Mouse (Mus musculus): Measurements from ENCODE around the gene Cisd1. TPM values are rescaled to one million over a fixed set of nuclear protein-coding genes. Genes with fewer than 3 reads are reported as not detected.
"Not testable (repeated sequence)": the region's sequence is repeated elsewhere in the genome, so short reads cannot be mapped to it uniquely, and the experiment has no call there.

Cisd1 gene
- polyA plus RNA-seq (2015; fragmentation: Nextera tagmentation; extraction: Ambion mirVana): 143 and 149 TPM in 2 replicates

DNA sequence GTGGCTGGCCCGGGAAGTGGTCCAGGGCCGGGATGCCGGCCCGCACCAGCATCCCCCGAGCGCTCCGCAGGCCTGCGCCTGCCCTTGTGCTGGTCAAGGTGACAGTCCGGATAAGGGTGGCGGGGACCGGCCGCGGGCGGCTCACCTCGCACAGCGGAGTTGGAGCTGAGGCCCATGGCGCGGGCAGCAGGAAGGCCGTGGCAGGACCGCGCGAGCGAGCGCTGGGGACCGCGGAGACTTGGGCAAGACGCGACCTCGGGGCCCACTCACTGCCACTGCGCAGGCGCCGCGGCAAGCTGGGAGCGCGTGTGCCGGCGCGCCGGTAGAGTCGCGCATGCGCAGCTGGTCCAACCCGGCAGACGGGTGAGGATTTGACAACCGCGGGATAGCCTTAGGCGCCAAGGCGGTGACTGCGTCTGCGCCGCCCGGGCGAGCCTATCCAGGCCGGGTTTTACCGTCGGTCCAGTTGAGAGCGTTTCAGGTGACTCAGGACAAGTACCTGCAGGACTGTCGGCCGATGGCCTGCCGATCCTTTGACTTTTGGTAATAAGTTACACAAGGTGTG, at the start of gene Cisd1:
Gene Cisd1 (minus strand): TSS at position 376 of the 565 bp plus-strand sequence.
- peak; percentile 96 for DNase-seq (ENCODE audit: low spot score)

DNA sequence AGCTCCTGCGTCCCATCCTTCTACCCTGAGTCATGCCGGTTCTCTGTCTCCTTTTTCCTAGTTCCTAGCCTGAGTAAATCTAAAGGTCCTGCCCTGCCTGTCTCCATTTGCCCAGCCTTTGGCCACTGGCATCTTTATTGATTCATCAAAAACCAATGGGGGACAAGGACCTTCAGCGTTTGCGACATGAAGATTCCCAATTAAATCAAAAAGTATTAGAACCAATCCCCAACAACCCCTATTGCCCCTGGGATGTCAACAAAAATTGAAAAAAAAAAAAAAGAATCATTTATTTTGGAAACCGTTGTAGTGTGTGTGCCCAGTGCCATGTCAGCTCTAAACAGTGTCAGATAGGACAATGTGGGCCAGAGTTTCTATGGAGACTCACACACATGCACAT, 44.6 kb upstream of the Cisd1 start:
- no peak for DNase-seq (ENCODE audit: low spot score)

DNA sequence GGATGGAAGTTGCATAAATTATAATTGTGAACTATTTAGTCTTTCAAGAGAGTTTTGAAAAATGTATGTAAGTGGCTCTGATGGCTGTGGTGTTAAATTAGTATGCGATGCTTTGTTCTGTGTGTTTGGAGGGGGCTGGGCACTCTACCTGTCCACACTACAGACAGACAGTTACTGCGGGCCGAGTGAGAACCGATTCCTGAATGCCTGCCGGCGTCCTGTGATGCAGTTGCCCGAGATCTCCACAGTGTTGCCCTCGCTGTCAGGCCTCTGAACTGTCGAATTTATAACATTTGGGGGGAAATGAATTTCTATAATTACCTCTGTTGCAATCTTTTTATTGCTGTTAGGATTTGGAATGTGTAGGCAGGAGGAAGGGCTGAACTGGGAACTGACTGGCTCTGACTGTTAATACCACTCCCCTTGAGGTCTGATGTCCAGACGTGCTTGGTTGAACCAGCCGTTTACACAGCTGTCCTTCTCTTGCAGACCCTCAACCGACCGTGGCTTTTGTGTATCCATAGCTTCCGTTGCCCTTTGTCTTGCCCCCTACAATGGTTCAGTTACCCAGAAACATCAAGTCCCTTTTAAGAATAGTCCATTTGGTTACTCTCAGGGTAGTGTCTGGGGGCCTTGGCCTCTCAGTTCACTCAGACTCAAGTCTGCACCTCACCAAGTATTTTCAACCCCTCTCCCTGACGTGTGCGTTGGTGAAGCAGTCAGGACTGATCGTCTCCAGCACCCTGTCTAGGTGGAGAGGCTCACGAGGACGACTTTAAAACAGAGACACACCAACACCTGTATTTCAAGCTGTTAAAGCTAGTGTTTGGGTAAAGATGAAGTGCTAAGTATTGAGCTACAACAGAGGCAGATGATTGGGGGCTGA, 39.6 kb upstream of the Cisd1 start:
- DNase-seq (ENCODE audit: low spot score): no peak

DNA sequence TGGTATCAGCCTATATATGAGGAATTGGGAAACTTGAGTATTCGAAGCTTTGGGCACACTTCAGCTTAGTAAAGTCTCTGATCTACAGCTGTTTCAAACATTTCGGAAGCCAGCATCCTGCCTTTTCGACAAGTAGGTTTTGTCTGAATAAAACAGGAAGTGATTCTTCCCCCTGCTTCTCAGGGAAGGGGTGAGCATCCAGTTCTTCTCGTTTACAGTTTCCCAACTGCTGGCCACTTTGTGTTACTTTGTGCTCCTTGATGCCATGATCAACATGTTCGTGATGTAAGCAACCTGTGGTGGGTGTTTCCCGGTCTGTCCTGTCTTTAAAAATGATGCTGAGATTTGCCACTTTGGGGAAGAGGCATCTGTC, 38.8 kb upstream of the Cisd1 start:
- DNase-seq (ENCODE audit: low spot score): not testable (repeated sequence)

DNA sequence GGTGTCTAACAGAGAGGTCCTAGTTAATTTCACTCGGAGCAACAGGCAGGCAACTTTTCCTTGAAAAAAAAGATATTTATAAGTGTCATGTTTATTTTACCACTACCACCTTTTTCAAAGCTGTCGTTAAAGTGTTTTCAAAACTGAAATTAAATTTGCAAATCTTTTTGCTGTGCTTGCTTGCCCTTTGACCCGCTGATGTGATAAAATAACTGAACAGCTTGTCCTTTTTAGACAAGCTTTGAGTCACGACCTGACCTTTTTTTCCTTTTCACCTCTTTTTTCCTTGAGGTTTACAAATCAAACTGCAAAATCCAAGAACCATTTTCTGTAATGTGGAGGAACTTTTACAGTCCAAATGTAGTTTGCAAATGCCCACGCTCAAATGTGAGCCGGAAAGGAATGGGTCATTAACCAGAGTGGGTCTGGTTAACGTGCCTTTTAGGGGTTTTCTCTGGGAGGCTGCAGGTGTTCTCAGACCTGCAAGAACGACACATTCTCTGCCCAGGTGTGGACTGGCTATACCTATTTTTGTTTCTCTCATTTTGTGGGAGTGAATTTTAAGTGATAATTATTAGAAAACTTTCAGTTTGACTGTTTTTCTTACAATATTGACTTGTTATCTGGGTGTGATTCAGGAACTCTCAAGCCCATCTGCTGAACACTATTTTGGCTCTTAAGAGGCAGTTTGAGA, 38.3 kb upstream of the Cisd1 start:
- no peak for DNase-seq (ENCODE audit: low spot score)

DNA sequence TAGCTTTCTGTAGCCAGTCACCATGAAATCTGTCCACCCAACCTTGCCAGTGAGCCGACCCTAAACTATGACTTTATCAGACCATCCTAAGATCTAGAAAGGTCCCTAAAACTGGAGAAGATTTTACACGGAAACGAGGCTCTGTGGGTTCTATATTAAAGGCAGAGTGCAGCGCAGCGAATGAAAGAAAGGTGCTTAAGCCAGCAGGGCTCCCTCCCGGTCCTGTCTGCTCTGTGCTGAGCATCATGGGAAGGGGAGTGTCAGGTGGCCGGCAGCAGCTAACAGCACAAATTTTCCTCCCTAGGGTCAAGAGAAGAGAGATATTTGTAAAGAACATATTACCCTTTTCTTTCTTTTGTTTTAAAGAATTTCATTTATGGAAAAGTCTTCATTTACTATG, 37.4 kb upstream of the Cisd1 start:
- DNase-seq (ENCODE audit: low spot score): no peak

DNA sequence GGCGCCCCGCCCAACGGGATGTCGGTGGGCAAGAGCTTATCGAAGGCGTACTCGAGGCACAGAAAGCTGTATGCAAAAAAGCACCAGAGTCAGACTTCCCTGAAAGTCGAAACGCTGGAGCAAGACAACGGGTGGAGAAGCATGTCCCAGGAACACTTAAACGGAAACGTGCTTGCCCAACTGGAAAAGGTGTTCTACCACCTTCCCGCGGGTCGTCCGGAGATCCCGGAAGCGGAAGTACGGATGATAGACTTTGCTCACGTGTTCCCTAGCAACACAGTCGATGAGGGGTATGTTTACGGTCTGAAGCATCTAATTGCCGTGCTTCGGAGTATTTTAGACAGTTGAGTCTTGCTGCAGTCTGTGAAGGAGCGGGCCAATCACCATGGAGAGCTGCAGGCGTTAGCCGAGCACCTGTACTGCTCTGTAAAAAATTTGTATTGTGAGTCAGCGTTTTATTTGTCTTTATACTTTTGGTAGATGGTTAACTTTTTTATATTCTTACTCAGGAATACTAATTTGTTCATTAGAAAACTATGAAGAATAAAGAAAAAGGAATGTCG, 36.8 kb upstream of the Cisd1 start:
- no peak for DNase-seq (ENCODE audit: low spot score)

DNA sequence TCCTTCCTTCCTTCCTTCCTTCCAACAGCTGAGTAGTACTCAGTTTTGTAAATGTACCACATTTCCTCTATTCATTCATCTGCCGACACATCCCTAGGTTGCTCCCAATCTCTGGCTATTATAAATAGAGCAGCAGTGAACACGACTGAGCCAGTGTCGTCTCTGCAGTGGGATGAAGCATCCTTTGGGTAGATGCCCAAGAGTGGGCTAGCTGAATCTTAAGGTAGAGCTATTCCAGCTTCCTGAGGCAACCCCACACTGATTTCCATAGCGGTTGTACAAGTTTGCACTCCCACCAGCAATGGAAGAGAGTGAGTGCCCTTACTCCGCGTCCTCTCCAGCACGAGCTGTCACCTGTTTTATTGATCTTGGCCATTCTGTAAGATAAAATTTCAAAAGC, 35.7 kb upstream of the Cisd1 start:
- DNase-seq (ENCODE audit: low spot score): no peak

DNA sequence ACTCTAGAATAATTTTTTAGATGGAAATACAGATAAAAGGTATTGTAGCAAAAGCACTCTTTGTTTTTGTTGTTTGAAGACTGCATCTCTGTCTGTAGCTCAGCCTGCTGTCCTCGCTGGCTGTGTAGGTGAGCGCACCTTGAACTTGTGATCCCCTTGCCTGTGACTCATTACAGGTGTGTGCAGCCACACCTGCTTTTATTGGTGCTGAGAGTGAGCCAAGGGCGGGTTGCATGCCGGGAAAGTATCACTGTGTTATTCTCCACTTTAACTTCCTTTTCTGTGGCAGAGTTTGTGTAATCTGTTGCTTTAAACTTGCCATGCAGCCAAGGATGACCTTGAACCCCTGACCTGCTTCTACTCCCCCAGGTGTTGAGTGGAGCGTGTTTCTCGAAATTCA, 31.3 kb upstream of the Cisd1 start:
- no peak for DNase-seq (ENCODE audit: low spot score)

DNA sequence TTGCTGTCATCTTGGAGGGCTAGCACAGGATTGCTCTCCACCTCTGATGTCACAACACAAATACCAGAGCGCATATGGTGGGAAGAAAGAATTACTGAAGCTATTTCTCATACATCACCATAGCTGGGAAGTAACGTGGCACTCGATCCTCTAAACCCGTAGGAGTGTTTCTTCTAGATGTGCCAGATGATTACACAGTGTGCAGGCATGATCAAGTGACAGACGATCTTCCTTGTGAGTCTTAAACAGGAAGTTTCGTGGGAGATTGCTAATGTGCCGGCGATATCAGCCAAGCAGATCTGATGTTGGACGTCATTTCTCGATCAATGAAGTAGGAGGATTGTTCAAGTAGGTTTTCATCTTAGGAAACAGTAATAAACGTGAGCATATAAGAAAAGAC, 29.0 kb upstream of the Cisd1 start:
- DNase-seq (ENCODE audit: low spot score): no peak

DNA sequence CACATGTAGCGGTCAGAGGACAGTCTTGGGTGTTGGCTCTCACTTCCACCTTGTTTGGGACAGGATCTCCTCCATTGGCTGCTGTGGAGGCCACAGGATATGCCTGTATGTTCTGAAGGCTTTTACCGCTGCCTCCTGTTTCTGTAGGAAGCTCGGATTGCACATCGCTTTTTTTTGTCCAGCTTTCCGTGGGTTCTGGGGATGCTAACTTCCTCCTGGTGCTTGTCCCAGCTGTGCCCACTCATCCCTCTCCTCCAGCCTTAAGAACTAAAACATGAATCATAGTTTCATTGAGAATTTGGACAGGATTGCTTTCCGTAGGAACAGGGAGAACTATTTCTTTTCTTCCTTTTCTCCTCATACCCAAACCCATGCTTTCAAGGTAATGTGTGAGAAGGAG, 27.1 kb upstream of the Cisd1 start:
- no peak for DNase-seq (ENCODE audit: low spot score)

DNA sequence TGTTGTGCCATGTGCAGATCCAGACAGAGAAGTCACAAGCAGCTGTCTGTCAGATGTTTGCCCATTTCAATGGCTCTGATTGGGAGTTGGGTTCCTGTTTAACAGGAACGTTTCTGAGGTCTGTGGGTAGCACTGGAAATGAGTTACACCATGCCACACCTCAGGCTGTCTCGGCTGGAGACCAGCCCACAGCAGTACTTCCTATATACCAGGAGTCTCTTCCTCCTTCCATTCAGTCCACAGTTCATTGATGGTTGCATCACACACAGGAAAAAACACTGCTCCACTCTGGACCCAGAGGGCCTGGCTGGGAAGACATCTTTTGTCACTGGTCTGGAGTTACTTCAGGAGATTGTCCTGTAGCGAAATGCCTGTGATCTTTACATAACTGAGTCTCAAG, 24.7 kb upstream of the Cisd1 start:
- no peak for DNase-seq (ENCODE audit: low spot score)

DNA sequence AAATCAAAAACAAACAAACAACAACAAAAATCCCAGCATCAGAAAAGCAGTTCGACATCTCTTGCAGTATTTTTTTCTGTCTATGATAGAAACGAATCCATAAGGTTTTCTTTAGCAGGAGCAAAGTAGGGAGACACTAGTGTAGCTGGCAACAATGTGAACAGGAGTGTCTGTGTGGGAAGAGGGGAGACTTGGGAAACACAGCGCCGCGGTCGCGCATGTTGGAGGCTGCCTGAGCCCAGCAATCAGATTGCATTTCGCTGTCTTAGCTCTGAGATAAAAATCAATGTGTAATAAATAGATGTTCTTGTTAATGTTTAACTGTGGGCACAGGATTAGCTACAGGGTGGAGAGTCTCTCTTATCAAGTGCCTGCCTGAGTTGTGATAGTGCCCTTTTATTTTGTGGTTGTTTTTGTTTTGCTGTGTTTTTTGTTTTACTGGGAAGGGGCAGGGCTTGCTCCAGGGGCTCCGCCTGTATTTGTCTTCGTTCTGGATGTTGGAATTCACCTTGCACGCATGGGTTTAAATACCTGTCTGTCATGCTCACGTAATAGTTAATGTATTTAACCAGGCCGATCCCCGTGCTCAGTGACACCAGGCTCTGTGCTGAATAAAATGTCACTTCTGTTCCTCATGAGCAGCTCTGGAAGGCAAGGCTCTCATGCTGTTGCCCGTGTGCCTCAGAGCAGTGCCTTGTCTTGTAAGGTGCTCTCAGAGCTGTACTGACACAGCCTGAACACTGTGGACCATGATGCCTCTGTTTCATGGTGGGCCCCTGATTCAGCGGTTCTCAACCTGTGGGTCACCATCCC, 23.6 kb upstream of the Cisd1 start:
- DNase-seq (ENCODE audit: low spot score): no peak

DNA sequence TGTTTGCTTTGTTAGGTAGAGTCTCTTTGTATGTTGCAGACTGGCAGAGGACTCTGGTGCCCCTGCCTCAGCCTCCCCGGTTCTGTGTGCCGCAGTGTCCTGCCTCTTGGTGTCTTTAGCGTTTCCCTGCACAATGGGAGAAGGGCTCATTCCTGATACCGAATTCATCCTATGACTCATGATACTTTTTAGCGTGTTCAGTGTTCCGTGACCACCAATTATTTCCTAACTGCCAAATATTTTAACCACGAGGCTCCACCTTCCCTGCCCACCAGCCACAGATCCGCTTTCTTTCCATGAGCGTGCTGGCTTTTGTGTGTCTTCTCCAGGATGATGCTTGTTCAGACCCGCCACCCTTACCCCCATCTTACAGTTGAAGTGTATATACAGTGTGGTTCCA, 19.1 kb upstream of the Cisd1 start:
- no peak for DNase-seq (ENCODE audit: low spot score)

DNA sequence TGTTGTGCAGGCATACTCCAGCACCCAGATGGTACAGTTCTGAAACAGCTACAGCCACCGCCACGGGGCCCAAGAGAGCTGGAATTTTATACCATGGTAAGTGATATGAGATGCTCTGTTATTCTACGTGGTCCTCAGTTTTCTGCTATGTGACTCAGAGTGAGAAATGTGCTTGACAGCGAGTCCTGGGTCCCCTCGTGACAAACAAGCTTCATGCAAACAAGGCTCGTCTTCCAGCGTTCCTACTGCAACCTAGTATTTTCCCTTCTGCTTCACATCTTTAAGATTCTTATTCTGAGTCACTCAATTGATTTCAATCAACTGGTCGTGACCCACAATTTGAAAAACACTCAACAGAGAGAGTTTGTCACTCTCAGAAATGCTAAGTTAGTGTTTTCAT, 18.7 kb upstream of the Cisd1 start:
- DNase-seq (ENCODE audit: low spot score): no peak

DNA sequence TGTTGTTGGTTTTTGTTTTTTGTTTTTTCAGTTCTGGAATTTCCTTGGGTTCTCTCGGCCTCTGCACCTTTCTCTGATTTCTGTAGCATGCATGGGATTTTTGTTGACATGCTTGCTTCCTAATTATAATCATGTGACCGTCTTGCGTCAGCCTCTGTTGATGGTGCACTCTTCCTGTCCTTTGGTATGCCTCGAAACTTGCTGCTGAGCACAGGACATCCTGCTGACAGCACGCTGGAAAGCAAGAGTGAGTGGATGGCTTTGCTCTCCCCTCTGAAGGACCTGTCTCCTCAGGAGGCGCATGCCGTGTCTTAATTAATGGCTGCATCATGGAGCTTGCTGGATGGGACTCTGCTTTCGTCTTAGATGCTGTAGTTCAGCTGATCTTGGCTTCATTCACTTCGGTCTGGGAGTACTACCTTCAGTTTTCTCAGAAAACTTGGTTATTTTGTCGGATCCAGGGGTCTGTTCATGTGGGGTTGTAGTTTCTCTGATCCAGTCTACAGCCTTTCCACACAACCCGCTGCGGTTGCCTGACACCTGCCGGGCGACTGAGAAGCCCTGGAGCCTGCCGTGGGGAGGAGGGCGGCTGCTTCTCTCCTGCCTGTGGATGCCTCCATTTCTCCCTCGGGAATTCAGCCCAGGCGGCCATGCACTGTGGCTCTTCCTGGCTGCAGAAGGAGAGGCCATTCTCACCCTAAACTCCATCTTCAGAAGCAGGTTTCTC, 17.2 kb upstream of the Cisd1 start:
- DNase-seq (ENCODE audit: low spot score): peak; percentile 24

DNA sequence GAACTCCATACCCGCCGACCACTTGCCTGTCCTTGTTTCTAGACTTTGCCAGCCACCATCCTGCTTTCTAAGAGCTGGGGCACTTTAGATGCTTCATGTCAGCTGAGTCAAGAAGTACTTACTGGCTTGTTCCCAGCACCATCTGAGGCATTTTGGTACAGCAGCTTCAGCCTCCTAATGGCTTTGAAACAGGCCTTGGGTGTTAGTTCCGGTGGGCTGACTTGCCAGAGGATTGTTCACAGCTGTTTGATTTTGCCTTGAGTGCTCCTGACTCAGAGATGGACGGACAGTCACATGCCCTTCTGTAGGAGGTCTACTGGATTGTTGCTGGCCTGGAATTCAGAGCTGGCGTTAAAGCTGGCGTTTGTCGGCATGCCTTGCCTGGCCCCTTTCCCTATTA, 16.3 kb upstream of the Cisd1 start:
- no peak for DNase-seq (ENCODE audit: low spot score)

DNA sequence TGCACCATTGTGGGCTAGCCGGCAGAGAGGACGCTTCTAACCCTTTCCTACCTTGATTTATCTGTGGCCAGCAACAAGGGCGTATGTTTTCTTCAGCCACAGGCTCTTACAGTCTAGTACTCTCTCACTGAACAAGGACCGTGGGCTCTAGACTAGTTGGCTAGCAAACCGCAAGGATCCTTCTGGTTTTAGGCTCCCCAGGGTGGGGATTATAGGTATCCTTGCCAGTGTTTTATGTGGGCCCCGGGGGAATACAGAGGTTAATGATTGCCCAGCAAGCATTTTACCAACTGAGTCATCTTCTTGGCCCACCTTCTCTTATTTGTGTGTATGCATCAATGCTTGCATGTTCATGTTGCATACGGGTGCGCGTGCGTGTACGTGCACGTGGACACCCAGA, 10.2 kb upstream of the Cisd1 start:
- no peak for DNase-seq (ENCODE audit: low spot score)

DNA sequence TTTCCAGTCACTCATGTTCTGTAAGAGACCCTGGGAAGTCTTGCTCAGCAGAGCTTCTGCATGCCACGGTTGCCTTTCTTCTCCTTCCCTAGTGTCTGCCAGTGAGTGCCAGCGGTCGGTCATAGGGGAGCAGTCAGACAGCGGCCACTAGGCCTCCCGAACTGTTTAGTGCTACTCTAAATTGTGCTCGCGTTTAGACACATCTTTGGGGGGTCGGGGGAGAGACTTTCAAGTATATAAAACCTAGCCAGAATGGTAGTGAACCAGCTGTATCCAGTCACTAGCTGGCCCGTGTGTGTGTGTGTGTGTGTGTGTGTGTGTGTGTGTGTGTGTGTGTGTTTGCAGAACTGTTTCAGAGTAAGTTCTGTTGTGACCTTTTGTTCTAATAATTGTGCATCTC, 9.1 kb upstream of the Cisd1 start:
- no peak for DNase-seq (ENCODE audit: low spot score)

DNA sequence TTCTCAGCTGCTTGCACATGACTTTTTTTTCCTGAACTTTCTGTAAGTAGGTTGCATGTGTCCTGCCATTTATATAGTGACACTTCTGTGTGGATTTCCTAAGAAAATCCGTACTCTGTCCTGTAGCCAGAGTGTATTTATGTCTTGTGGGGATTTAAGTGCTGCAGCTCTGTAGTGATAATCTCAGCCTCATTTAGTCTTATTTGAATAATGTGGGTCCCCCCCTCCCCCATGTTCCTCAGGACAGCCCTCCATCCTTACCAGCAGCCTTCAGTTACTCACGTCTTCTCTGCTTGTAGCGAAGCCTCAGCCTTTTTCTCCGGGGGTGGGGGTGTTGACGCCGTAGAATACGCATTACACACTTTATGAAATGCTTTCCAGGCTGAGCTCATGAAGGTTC, 6.5 kb upstream of the Cisd1 start:
- no peak for DNase-seq (ENCODE audit: low spot score)

DNA sequence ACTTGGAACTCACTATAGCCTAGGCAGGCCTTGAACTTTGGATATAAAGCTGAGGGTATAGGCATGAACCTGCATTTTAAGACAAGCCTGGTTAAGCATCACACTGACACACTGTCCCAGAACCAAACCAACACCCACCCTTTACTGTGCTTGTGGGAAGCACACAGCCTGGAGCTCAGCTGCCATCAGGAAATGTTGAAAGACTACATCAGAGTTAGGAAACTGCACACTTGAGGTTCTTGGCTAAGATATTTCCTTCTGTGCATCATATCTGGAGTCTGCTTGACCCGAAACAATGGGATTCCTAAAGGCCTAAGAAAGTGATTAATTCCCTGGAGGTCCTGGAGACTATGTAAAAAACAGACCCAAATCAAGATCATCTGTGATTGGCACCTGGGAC, 4.5 kb upstream of the Cisd1 start:
- DNase-seq (ENCODE audit: low spot score): no peak

Measured in thymus, postnatal 0 days (tissue).